Mouse (Mus musculus): ENCODE measurements around the gene Relt. TPM values are rescaled to one million over a fixed set of nuclear protein-coding genes. Genes with fewer than 3 reads are reported as not detected.

The Relt gene
- polyA plus RNA-seq (2011; ENCODE audit: insufficient read length, low read depth, missing spikeins) = 4.6 and 7.4 TPM in 2 replicates

GRCm38 (mm10) chr7:100862828-100863638 is at the start of gene Relt:
Gene Relt, minus strand, starts transcription at chr7:100863446.
- Histone ChIP-seq H3K4me3 (ENCODE audit: insufficient read depth, low read length) (peak within 1 kb of the TSS; percentile 61), H3K4me1 (ENCODE audit: control insufficient read depth, insufficient read depth, low read length) (peaks cover 6% of the 10 kb centered on the region), H3K27ac (ENCODE audit: insufficient read depth, low read length) (peak within 1 kb of the TSS; percentile 63)
- TF ChIP-seq POLR2A (IDR thresholded peaks at IDR 0.05; ENCODE audit: low read depth, low read length) = peak; percentile 91
- peak; percentile 76; the same call in 1 of the 2 replicates for TF ChIP-seq CTCF (IDR thresholded peaks at IDR 0.05; ENCODE audit: borderline replicate concordance, insufficient read depth, low read length)

- H3K4me1 ChIP-seq (ENCODE audit: control insufficient read depth, insufficient read depth, low read length) = peaks cover 30% of the 10 kb centered on the region
- no peak overlapping the region for H3K4me3 ChIP-seq (ENCODE audit: insufficient read depth, low read length)
- H3K27ac ChIP-seq (ENCODE audit: insufficient read depth, low read length) = peak overlapping the region; percentile 48
- TF ChIP-seq CTCF (IDR thresholded peaks at IDR 0.05; ENCODE audit: borderline replicate concordance, insufficient read depth, low read length) (no peak), POLR2A (IDR thresholded peaks at IDR 0.05; ENCODE audit: low read depth, low read length) (no peak)
Observed at GRCm38 (mm10) chr7:100911791-100912190, 48.5 kb upstream of the Relt start.

GRCm38 (mm10) chr7:100911246-100911770 is 48.1 kb upstream of the Relt start:
- TF ChIP-seq CTCF (IDR thresholded peaks at IDR 0.05; ENCODE audit: borderline replicate concordance, insufficient read depth, low read length) = no peak
- Histone ChIP-seq H3K4me1 (ENCODE audit: control insufficient read depth, insufficient read depth, low read length) (peaks cover 27% of the 10 kb centered on the region), H3K27ac (ENCODE audit: insufficient read depth, low read length) (peak overlapping the region; percentile 48), H3K4me3 (ENCODE audit: insufficient read depth, low read length) (no peak overlapping the region)

GRCm38 (mm10) chr7:100908567-100908966 is 45.3 kb upstream of the Relt start:
- H3K4me1 ChIP-seq (ENCODE audit: control insufficient read depth, insufficient read depth, low read length) = peaks cover 20% of the 10 kb centered on the region; the same call in 1 of the 2 replicates
- no peak overlapping the region for H3K4me3 ChIP-seq (ENCODE audit: insufficient read depth, low read length)
- H3K27ac ChIP-seq (ENCODE audit: insufficient read depth, low read length) = peak overlapping the region; percentile 83
- TF ChIP-seq CTCF (IDR thresholded peaks at IDR 0.05; ENCODE audit: borderline replicate concordance, insufficient read depth, low read length) (no peak), POLR2A (IDR thresholded peaks at IDR 0.05; ENCODE audit: low read depth, low read length) (no peak)

DNA sequence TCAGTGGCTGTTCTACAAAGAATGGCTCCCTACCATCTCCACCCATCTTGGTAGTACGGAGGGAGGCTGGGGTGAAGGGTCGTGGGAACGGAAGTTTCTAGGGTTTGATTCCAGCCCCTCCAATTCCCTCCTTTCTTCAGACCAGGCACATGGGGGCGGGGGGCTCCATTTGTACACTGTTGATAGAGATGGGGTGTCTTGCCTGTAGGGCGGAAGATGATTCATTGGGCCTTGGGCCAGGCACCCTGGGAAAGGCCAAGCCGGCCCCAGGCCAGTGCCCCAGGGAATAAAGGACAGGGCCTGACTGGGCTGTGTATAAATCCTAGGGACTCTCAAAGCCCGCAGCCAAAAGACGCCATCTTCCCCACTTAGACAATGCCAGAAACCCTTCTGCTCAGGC is 44.8 kb upstream of the Relt start:
- H3K4me1 ChIP-seq (ENCODE audit: control insufficient read depth, insufficient read depth, low read length) = peaks cover 18% of the 10 kb centered on the region; the same call in 1 of the 2 replicates
- peak overlapping the region; percentile 83 for H3K27ac ChIP-seq (ENCODE audit: insufficient read depth, low read length)
- H3K4me3 ChIP-seq (ENCODE audit: insufficient read depth, low read length) = no peak overlapping the region
- TF ChIP-seq POLR2A (IDR thresholded peaks at IDR 0.05; ENCODE audit: low read depth, low read length) = no peak
- TF ChIP-seq CTCF (IDR thresholded peaks at IDR 0.05; ENCODE audit: borderline replicate concordance, insufficient read depth, low read length) = no peak

DNA sequence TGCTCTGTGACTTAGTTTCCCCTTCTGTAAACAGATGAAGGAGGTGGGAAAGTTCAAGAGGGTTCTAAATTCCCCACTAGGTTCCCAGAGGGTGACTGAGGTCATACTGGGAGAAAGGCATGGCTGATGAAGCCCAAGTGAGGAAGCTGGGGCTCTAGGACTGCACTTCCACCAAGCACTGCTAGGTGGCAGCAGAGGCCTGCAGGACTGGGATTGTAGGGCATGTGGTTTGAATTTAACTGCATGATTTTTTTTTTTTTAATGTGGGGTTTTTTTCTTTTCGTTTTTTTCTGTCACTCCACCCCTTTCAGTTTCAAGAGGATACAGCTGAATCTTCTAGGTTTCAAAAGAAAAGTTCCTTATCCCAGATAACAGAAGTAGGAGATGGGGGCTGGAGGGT is 44.0 kb upstream of the Relt start:
- Histone ChIP-seq H3K4me3 (ENCODE audit: insufficient read depth, low read length) (0 out of 2 replicates have a peak overlapping the region, but pooled peaks have one; percentile 4), H3K4me1 (ENCODE audit: control insufficient read depth, insufficient read depth, low read length) (peaks cover 18% of the 10 kb centered on the region; the same call in 1 of the 2 replicates), H3K27ac (ENCODE audit: insufficient read depth, low read length) (peak overlapping the region; percentile 83)
- peak; percentile 94 for TF ChIP-seq CTCF (IDR thresholded peaks at IDR 0.05; ENCODE audit: borderline replicate concordance, insufficient read depth, low read length)
- TF ChIP-seq POLR2A (IDR thresholded peaks at IDR 0.05; ENCODE audit: low read depth, low read length) = no peak

- Histone ChIP-seq H3K4me1 (ENCODE audit: control insufficient read depth, insufficient read depth, low read length) (peaks cover 13% of the 10 kb centered on the region; the same call in 1 of the 2 replicates), H3K4me3 (ENCODE audit: insufficient read depth, low read length) (no peak overlapping the region), H3K27ac (ENCODE audit: insufficient read depth, low read length) (no peak overlapping the region)
- TF ChIP-seq POLR2A (IDR thresholded peaks at IDR 0.05; ENCODE audit: low read depth, low read length) (no peak), CTCF (IDR thresholded peaks at IDR 0.05; ENCODE audit: borderline replicate concordance, insufficient read depth, low read length) (no peak)
Observed at GRCm38 (mm10) chr7:100906029-100906789, 43.0 kb upstream of the Relt start.

GRCm38 (mm10) chr7:100905037-100905436 is 41.8 kb upstream of the Relt start:
- H3K27ac ChIP-seq (ENCODE audit: insufficient read depth, low read length) = no peak overlapping the region

DNA sequence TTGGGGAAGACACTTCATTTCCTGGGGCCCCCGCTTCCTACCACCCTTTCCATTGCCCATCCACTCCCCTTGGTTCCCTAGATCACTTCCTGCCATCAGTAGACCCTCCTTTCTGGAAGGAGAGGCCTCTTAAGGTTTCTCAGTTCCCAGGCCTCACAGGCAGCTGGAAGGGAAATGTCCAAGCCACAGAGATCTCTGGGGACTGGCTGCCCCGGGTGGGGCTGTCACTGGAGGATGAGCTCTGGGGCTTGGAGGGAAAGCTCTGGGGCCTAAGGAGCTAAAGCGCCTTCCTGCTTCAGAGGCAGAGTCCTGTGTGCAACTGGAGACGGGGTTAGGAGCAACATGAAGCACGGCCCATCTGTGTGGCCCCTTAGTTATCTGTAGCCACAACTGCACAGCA is 41.4 kb upstream of the Relt start:
- H3K4me1 ChIP-seq (ENCODE audit: control insufficient read depth, insufficient read depth, low read length) = 0 out of 2 replicates have a peak, but pooled peaks cover 5% of the 10 kb centered on the region
- no peak for TF ChIP-seq POLR2A (IDR thresholded peaks at IDR 0.05; ENCODE audit: low read depth, low read length)
- no peak for TF ChIP-seq CTCF (IDR thresholded peaks at IDR 0.05; ENCODE audit: borderline replicate concordance, insufficient read depth, low read length)
- no peak overlapping the region for H3K27ac ChIP-seq (ENCODE audit: insufficient read depth, low read length)
- no peak overlapping the region for H3K4me3 ChIP-seq (ENCODE audit: insufficient read depth, low read length)

More at GRCm38 (mm10) chr7:100905037-100905436, 41.8 kb upstream of the Relt start:
- peaks cover 6% of the 10 kb centered on the region; the same call in 1 of the 2 replicates for H3K4me1 ChIP-seq (ENCODE audit: control insufficient read depth, insufficient read depth, low read length)
- H3K4me3 ChIP-seq (ENCODE audit: insufficient read depth, low read length) = no peak overlapping the region
- TF ChIP-seq POLR2A (IDR thresholded peaks at IDR 0.05; ENCODE audit: low read depth, low read length) = no peak
- no peak for TF ChIP-seq CTCF (IDR thresholded peaks at IDR 0.05; ENCODE audit: borderline replicate concordance, insufficient read depth, low read length)
